Mouse (Mus musculus) Patski (cell line): ENCODE measurements around the gene Prl3d1. TPM values are rescaled to one million over a fixed set of nuclear protein-coding genes. Genes with fewer than 3 reads are reported as not detected.
"Not testable (repeated sequence)": the region's sequence is repeated elsewhere in the genome, so short reads cannot be mapped to it uniquely, and the experiment has no call there.

ENCODE experiments used
- ATAC-seq: fragments of 100-300 bp; one replicate; pipeline ENCODE4 v1.8.0; 2021
- CTCF ChIA-PET: fragments of 350-600 bp; sonication (Branson Sonifier 250); formaldehyde crosslinking; loops from one replicate; lab custom pipeline; 2022; ENCODE audit warnings: inconsistent platforms; lab: Charles Lee
- POLR2A ChIA-PET: fragments of 350-600 bp; sonication (Branson Sonifier 250); formaldehyde crosslinking; loops from one replicate; lab custom pipeline; 2022; ENCODE audit warnings: antibody characterized with exemption, inconsistent platforms; lab: Charles Lee
- DNase-seq: peaks from one replicate; pipeline ENCODE4 v3.0.0-alpha.2; 2011; ENCODE audit warnings: low read depth, low spot score
- H3K27me3 ChIP-seq: fragments of 371-371 bp; one replicate; pipeline ENCODE4 v1.5.1; 2021
- CTCF ChIP-seq: fragments of 100-300 bp; IDR thresholded peaks from one replicate; pipeline ENCODE4 v1.5.1; 2021
- in situ Hi-C: fragments of 300-500 bp; cut with MboI; formaldehyde crosslinking; loops from 3 replicates; pipeline ENCODE4 v1.11.1; 2018; ENCODE audit warnings: low pct_unique_long_range_greater_than_20kb, mixed read lengths
- polyA plus RNA-seq: library from polyadenylated mRNA; unstranded; gene quantifications from one replicate; pipeline ENCODE4 v1.2.3, GENCODE M21; 2021

Gene Prl3d1
- polyA plus RNA-seq: not detected

DNA sequence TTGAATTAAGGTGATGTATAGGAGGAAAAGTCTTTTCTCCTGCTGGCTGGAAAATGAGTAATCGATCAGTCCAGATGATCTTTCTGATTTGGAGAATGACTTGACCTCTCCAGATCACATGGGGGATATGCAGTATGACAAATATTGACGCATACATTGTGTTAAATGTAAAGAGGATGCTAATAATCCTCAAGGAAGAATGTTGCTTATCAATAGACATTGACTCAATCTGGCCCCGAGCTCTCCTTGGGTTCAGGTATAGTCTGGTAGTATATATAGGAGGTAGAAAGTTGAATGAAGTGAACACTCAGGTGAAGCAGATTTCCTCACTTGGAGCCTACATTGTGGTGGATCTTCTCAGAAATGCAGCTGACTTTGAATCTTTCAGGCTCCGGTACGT, at the start of gene Prl3d1:
Prl3d1 (plus strand) TSS at position 301 of the 400 bp plus-strand sequence.
- DNase-seq, H3K27me3 ChIP-seq, in situ Hi-C loops, ATAC-seq, POLR2A ChIA-PET, CTCF ChIA-PET: not testable (repeated sequence)

DNA sequence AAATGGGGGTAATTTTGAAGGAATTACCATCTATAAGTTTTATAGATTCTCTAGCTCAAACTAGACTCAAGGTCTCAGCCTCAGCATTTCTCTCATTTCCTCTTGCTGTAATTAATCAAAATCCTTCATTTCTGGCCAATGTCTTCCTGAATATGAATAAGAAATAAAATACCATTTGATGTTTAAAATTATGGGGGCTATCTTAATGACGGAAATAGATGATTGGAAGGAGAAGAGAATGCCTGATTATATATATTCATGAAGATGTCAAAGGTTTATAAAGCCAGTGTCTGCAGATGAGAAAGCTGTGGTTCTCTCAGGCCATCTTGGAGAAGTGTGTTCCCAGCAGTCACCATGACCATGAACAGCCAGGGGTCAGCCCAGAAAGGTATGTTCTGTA, 36.7 kb upstream of the Prl3d1 start, which contains the start of gene Prl:
Prl (plus strand) TSS at position 301 of the 400 bp plus-strand sequence.
- in situ Hi-C loops: no loop called here
- ATAC-seq (no peak), DNase-seq (no peak)
- CTCF ChIA-PET: interaction anchor here (1.2 kb wide), 1 partner anchor 13 kb away, joined by 3 read pairs; no protein-coding TSS in a partner anchor
- H3K27me3 ChIP-seq: no peaks in the 10 kb centered on the region
- TF ChIP-seq CTCF: no peak
- POLR2A ChIA-PET: no interaction called here

DNA sequence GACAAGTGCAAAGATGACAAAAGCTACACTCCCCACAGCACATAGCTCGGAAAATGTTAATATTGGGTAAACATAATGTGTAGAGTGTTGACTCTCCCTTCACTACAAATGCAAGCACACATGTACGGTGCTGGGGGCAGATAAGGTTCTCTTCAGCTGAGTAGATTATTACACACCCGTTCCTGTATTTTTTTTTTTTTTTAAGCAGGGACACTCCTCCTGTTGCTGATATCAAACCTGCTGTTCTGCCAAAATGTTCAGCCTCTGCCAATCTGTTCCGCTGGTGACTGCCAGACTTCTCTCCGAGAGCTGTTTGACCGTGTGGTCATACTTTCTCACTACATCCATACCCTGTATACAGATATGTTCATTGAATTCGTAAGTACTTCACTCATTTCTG, 34.8 kb upstream of the Prl3d1 start:
- no peaks in the 10 kb centered on the region for H3K27me3 ChIP-seq
- CTCF ChIA-PET: no interaction called here
- no peak for DNase-seq
- TF ChIP-seq CTCF: no peak
- ATAC-seq: no peak
- POLR2A ChIA-PET: interaction anchor here (1.0 kb wide), 1 partner anchor 9 kb away, joined by 3 read pairs; no protein-coding TSS in a partner anchor
- in situ Hi-C loops: no loop called here

DNA sequence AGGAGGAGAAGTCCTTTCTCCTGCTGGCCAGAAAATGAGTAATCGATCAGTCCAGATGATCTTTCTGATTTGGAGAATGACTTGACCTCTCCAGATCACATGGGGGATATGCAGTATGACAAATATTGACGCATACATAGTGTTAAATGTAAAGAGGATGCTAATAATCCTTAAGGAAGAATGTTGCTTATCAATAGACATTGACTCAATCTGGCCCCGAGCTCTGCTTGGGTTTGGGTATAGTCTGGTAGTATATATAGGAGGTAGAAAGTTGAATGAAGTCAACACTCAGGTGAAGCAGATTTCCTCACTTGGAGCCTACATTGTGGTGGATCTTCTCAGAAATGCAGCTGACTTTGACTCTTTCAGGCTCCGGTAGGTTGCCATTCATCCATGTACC, 27.4 kb downstream of the Prl3d1 start, which contains the start of gene Prl3d2:
Prl3d2 (plus strand) TSS at position 301 of the 400 bp plus-strand sequence.
- POLR2A ChIA-PET, DNase-seq, ATAC-seq, in situ Hi-C loops, CTCF ChIA-PET, H3K27me3 ChIP-seq: not testable (repeated sequence)

DNA sequence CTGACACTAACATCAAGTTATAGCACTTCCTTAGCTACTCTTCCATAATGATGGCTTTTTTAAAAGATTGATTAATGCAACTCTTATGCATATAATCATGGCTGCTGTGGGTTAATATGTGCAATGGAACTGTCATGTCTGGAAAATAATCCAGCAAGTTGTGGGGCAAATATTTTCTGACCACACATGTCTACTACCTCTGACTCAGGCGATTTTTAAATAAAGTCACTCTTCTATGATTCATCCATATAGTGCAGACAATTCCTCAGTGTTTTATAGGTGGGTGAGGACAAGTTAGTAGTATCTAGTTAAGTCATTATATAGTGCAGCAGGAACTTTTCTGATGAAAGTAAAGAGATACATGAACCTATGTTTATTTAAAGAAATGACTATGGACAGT, 54.3 kb downstream of the Prl3d1 start:
- H3K27me3 ChIP-seq: no peaks in the 10 kb centered on the region
- DNase-seq: no peak
- ChIA-PET CTCF (no interaction called here), POLR2A (no interaction called here)
- in situ Hi-C loops: no loop called here
- no peak for TF ChIP-seq CTCF
- ATAC-seq: no peak

Other genes with a start within 250 kb of the Prl3d1 start
- not detected for gene Prl, start 36.6 kb upstream of the Prl3d1 start, polyA plus RNA-seq
- gene Prl3d2, start 27.5 kb downstream of the Prl3d1 start, polyA plus RNA-seq: not detected
- gene Prl3d3, start 62.6 kb downstream of the Prl3d1 start, polyA plus RNA-seq: not detected
- gene Prl3c1, start 102.5 kb downstream of the Prl3d1 start, polyA plus RNA-seq: not detected
- gene Prl3b1, start 147.7 kb downstream of the Prl3d1 start, polyA plus RNA-seq: not detected
- gene Prl3a1, start 165.2 kb downstream of the Prl3d1 start, polyA plus RNA-seq: not detected
- not detected for gene Prl6a1, start 218.4 kb downstream of the Prl3d1 start, polyA plus RNA-seq